Mouse (Mus musculus) CH12.LX (cell line): ENCODE results near the gene Gm9970. TPM values are rescaled to one million over a fixed set of nuclear protein-coding genes. Genes with fewer than 3 reads are reported as not detected.

Experiments used
- DNase-seq: peaks from one replicate; pipeline ENCODE4 v3.0.0-alpha.2; 2013; ENCODE audit errors: extremely low read depth
- H3K27ac ChIP-seq: 2 replicates; pipeline ENCODE4 v1.5.1; 2012; ENCODE audit warnings: low read depth, mild to moderate bottlenecking, control low read depth, moderate library complexity; ENCODE audit not compliant: insufficient read depth
- H3K27me3 ChIP-seq: replicated peaks from 2 replicates; pipeline ENCODE3; 2012; ENCODE audit warnings: inconsistent platforms
- H3K36me3 ChIP-seq, 2 experiments: replicated peaks in 1 of 2; 2 replicates each; pipeline versions ENCODE3 to v1.6.1; 2012; ENCODE audit warnings: inconsistent platforms in 1 of 2, low read length in 1 of 2, mild to moderate bottlenecking in 1 of 2, mixed read lengths in 1 of 2, moderate library complexity in 1 of 2; ENCODE audit not compliant: control insufficient read depth in 1 of 2, insufficient read depth in 1 of 2
- H3K4me1 ChIP-seq, 2 experiments: 2 replicates each; pipeline ENCODE4 v1.6.1; 2012; ENCODE audit warnings: inconsistent platforms in 1 of 2, moderate library complexity in 1 of 2; ENCODE audit not compliant: insufficient read depth in 2 of 2, control insufficient read depth in 1 of 2
- H3K4me2 ChIP-seq: 2 replicates; pipeline ENCODE4 v1.6.1; 2012; ENCODE audit warnings: low read depth, mild to moderate bottlenecking, control low read depth; ENCODE audit not compliant: poor library complexity, insufficient read depth, severe bottlenecking
- H3K4me3 ChIP-seq, 3 experiments: fragments of 150-350 bp in 1 of 3; sonication (generic) in 1 of 3; replicated peaks in 1 of 3; 2 replicates each; pipeline versions ENCODE3 to v1.5.1; 2011 to 2012; ENCODE audit warnings: low read depth in 2 of 3, low read length in 2 of 3, mild to moderate bottlenecking in 2 of 3, moderate library complexity in 2 of 3, control low read depth in 1 of 3, improper control_type of control experiment in 1 of 3, inconsistent platforms in 1 of 3, mixed read lengths in 1 of 3; ENCODE audit not compliant: poor library complexity in 1 of 3
- H3K79me2 ChIP-seq: replicated peaks from 2 replicates; pipeline ENCODE4 v1.6.1; 2012; ENCODE audit warnings: mild to moderate bottlenecking, moderate library complexity; ENCODE audit not compliant: control insufficient read depth, poor library complexity, insufficient read depth, severe bottlenecking; ENCODE audit errors: extremely low read depth
- H3K9ac ChIP-seq: 2 replicates; pipeline ENCODE4 v1.6.1; 2012; ENCODE audit warnings: low read depth, mild to moderate bottlenecking, control low read depth, moderate library complexity; ENCODE audit not compliant: insufficient read depth
- H3K9me3 ChIP-seq: replicated peaks from 2 replicates; pipeline ENCODE3; 2012; ENCODE audit warnings: low read length, inconsistent platforms, mixed read lengths
- BHLHE40 ChIP-seq: IDR thresholded peaks from 2 replicates; pipeline ENCODE4 v1.6.1; 2011; ENCODE audit warnings: mild to moderate bottlenecking, low read depth, low read length, improper control_type of control experiment
- CHD2 ChIP-seq: IDR thresholded peaks from 2 replicates; pipeline ENCODE4 v1.6.1; 2011; ENCODE audit warnings: low read length, improper control_type of control experiment
- CTCF ChIP-seq, 2 experiments: IDR thresholded peaks in 1 of 2; conservative IDR thresholded peaks in 1 of 2; 2 replicates each; pipeline ENCODE4 v1.5.1; 2011 to 2012; ENCODE audit warnings: low read depth in 2 of 2, low read length in 2 of 2, improper control_type of control experiment in 1 of 2, inconsistent platforms in 1 of 2, mild to moderate bottlenecking in 1 of 2, moderate library complexity in 1 of 2
- E2F4 ChIP-seq: IDR thresholded peaks from 2 replicates; pipeline ENCODE4 v1.6.1; 2011; ENCODE audit warnings: low read depth, low read length, improper control_type of control experiment; ENCODE audit not compliant: insufficient replicate concordance
- ELF1 ChIP-seq: IDR thresholded peaks from 2 replicates; pipeline ENCODE4 v1.6.1; 2014; ENCODE audit warnings: low read depth, mild to moderate bottlenecking, inconsistent platforms, low read length, improper control_type of control experiment
- EP300 ChIP-seq: IDR thresholded peaks from 2 replicates; pipeline ENCODE4 v1.6.1; 2011; ENCODE audit warnings: low read length, improper control_type of control experiment
- HCFC1 ChIP-seq: IDR thresholded peaks from 2 replicates; pipeline ENCODE4 v1.6.1; 2012; ENCODE audit warnings: low read depth, mild to moderate bottlenecking, inconsistent platforms, low read length, improper control_type of control experiment
- IRF4 ChIP-seq: IDR thresholded peaks from 2 replicates; pipeline ENCODE4 v1.6.1; 2014; ENCODE audit warnings: low read depth, mild to moderate bottlenecking, inconsistent platforms, low read length, improper control_type of control experiment
- JUN ChIP-seq: IDR thresholded peaks from 2 replicates; pipeline ENCODE4 v1.6.1; 2011; ENCODE audit warnings: low read depth, mild to moderate bottlenecking, low read length, improper control_type of control experiment, moderate library complexity; ENCODE audit not compliant: insufficient read depth
- MAX ChIP-seq: IDR thresholded peaks from 2 replicates; pipeline ENCODE4 v1.6.1; 2011; ENCODE audit warnings: low read length, improper control_type of control experiment
- MAZ ChIP-seq: IDR thresholded peaks from 2 replicates; pipeline ENCODE4 v1.6.1; 2012; ENCODE audit warnings: low read depth, mild to moderate bottlenecking, inconsistent platforms, low read length, improper control_type of control experiment, moderate library complexity
- MEF2A ChIP-seq: IDR thresholded peaks from 2 replicates; pipeline ENCODE4 v1.6.1; 2014; ENCODE audit warnings: low read depth, mild to moderate bottlenecking, inconsistent platforms, low read length, improper control_type of control experiment, borderline replicate concordance
- MXI1 ChIP-seq: IDR thresholded peaks from 2 replicates; pipeline ENCODE4 v1.6.1; 2011; ENCODE audit warnings: mild to moderate bottlenecking, low read depth, low read length, improper control_type of control experiment
- MYC ChIP-seq: IDR thresholded peaks from 2 replicates; pipeline ENCODE4 v1.6.1; 2011; ENCODE audit warnings: low read depth, mild to moderate bottlenecking, improper control_type of control experiment, low read length
- NELFE ChIP-seq: IDR thresholded peaks from 2 replicates; pipeline ENCODE4 v1.6.1; 2011; ENCODE audit warnings: low read depth, low read length, improper control_type of control experiment
- PAX5 ChIP-seq: IDR thresholded peaks from 2 replicates; pipeline ENCODE4 v1.6.1; 2012; ENCODE audit warnings: low read length, inconsistent platforms, mixed read lengths
- POLR2A ChIP-seq: IDR thresholded peaks from 2 replicates; pipeline ENCODE4 v1.6.1; 2011; ENCODE audit warnings: low read depth, mild to moderate bottlenecking, improper control_type of control experiment, low read length
- RAD21 ChIP-seq: IDR thresholded peaks from 2 replicates; pipeline ENCODE4 v1.6.1; 2011; ENCODE audit warnings: low read depth, mild to moderate bottlenecking, low read length, improper control_type of control experiment, moderate library complexity
- RCOR1 ChIP-seq: conservative IDR thresholded peaks from 2 replicates; pipeline ENCODE4 v1.6.1; 2012; ENCODE audit warnings: low read depth, mild to moderate bottlenecking, inconsistent platforms, low read length, improper control_type of control experiment
- SIN3A ChIP-seq: IDR thresholded peaks from 2 replicates; pipeline ENCODE4 v1.6.1; 2012; ENCODE audit warnings: low read length, improper control_type of control experiment, inconsistent platforms
- TBP ChIP-seq: conservative IDR thresholded peaks from 2 replicates; pipeline ENCODE4 v1.6.1; 2011; ENCODE audit warnings: low read depth, low read length, improper control_type of control experiment
- TCF12 ChIP-seq: IDR thresholded peaks from 2 replicates; pipeline ENCODE4 v1.6.1; 2014; ENCODE audit warnings: low read depth, mild to moderate bottlenecking, inconsistent platforms, low read length, improper control_type of control experiment
- UBTF ChIP-seq: IDR thresholded peaks from 2 replicates; pipeline ENCODE4 v1.6.1; 2012; ENCODE audit warnings: low read depth, mild to moderate bottlenecking, inconsistent platforms, low read length, improper control_type of control experiment, moderate library complexity
- USF1 ChIP-seq: IDR thresholded peaks from 2 replicates; pipeline ENCODE4 v1.6.1; 2014; ENCODE audit warnings: low read depth, mild to moderate bottlenecking, inconsistent platforms, low read length, improper control_type of control experiment
- USF2 ChIP-seq: conservative IDR thresholded peaks from 2 replicates; pipeline ENCODE4 v1.6.1; 2011; ENCODE audit warnings: low read depth, low read length, improper control_type of control experiment
- ZC3H11A ChIP-seq: IDR thresholded peaks from 2 replicates; pipeline ENCODE4 v1.6.1; 2012; ENCODE audit warnings: low read depth, mild to moderate bottlenecking, inconsistent platforms, low read length, improper control_type of control experiment
- ZMIZ1 ChIP-seq: IDR thresholded peaks from 2 replicates; pipeline ENCODE4 v1.6.1; 2012; ENCODE audit warnings: low read depth, mild to moderate bottlenecking, inconsistent platforms, low read length, improper control_type of control experiment
- ZNF384 ChIP-seq: IDR thresholded peaks from 2 replicates; pipeline ENCODE4 v1.6.1; 2012; ENCODE audit warnings: low read depth, low read length, improper control_type of control experiment, inconsistent platforms
- dilution Hi-C: fragments of 300-500 bp; cut with MboI; formaldehyde crosslinking; loops from 2 replicates; pipeline ENCODE4 v1.14.3; 2020; ENCODE audit warnings: low sequenced_read_pairs; ENCODE audit not compliant: extremely low pct_unique_long_range_greater_than_20kb, extremely low pct_ligation_motif_present
- in situ Hi-C: fragments of 300-500 bp; cut with MboI; formaldehyde crosslinking; loops from 3 replicates; pipeline ENCODE4 v1.14.3; 2019; ENCODE audit warnings: low sequenced_read_pairs, low pct_ligation_motif_present, low pct_unique_long_range_greater_than_20kb, mixed read lengths
- polyA plus RNA-seq: library from polyadenylated mRNA; unstranded; fragments of >175 nt; gene quantifications from 2 replicates; pipeline ENCODE4 v1.2.1, GENCODE M21; 2012; ENCODE audit warnings: low read depth; ENCODE audit not compliant: insufficient read length
- total RNA-seq, 2 experiments: library from RNA; depleted of rRNA; stranded (reverse); fragments of 300-350 nt in 1 of 2; fragments of >200 nt in 1 of 2; gene quantifications; 2 replicates each; pipeline ENCODE4 v1.2.3; 2012 to 2014

Gm9970 gene
- total and polyA plus RNA-seq, 3 experiments: not detected

GRCm38 (mm10) chr5:31197072-31197471 lies 44.0 kb downstream of the Gm9970 start:
- dilution Hi-C loops: no loop called here
- Histone ChIP-seq H3K27me3 (no peaks in the 10 kb centered on the region), H3K4me3 (no peak overlapping the region), H3K4me2 (no peak overlapping the region), H3K9me3 (no peaks in the 10 kb centered on the region), H3K27ac (no peak overlapping the region), H3K9ac (no peak overlapping the region), H3K4me1 (peaks cover 8 to 29% of the 10 kb centered on the region in 2 experiments), H3K79me2 (peaks cover 26% of the 10 kb centered on the region), H3K36me3 (peaks cover 56 to 65% of the 10 kb centered on the region in 2 experiments)
- no peak for TF ChIP-seq POLR2A
- no peak for TF ChIP-seq MYC
- no peak for TF ChIP-seq USF1
- no peak for TF ChIP-seq PAX5
- TF ChIP-seq NELFE: no peak
- TF ChIP-seq MXI1: no peak
- TF ChIP-seq TCF12: no peak
- TF ChIP-seq CHD2: no peak
- no peak for TF ChIP-seq ELF1
- TF ChIP-seq TBP: no peak
- TF ChIP-seq E2F4: no peak
- TF ChIP-seq ZMIZ1: no peak
- no peak for TF ChIP-seq MEF2A
- no peak for TF ChIP-seq ZC3H11A
- no peak for TF ChIP-seq USF2
- TF ChIP-seq HCFC1: no peak
- TF ChIP-seq RCOR1: no peak
- in situ Hi-C loops: no loop called here
- no peak for DNase-seq

GRCm38 (mm10) chr5:31196207-31196606 lies 44.8 kb downstream of the Gm9970 start:
- dilution Hi-C loops: no loop called here
- Histone ChIP-seq H3K27me3 (no peaks in the 10 kb centered on the region), H3K9me3 (no peaks in the 10 kb centered on the region), H3K36me3 (peaks cover 58 to 68% of the 10 kb centered on the region in 2 experiments), H3K4me3 (no peak overlapping the region), H3K4me1 (peaks cover 8 to 36% of the 10 kb centered on the region in 2 experiments), H3K27ac (no peak overlapping the region), H3K4me2 (no peak overlapping the region), H3K79me2 (peaks cover 34% of the 10 kb centered on the region), H3K9ac (no peak overlapping the region)
- in situ Hi-C loops: no loop called here
- TF ChIP-seq IRF4 (no peak), MXI1 (no peak), CTCF (conservative IDR thresholded peaks at IDR 0.05 in 1 of 2, IDR thresholded peaks at IDR 0.05 in 1 of 2; ENCODE audit: low read depth in 2 of 2, low read length in 2 of 2) (no peak), USF2 (no peak), TBP (no peak), MYC (no peak), MAX (no peak), ZNF384 (no peak), ZC3H11A (no peak), EP300 (no peak), JUN (no peak), UBTF (no peak), MAZ (no peak), ELF1 (no peak), BHLHE40 (no peak), SIN3A (no peak), TCF12 (no peak), POLR2A (no peak; the same call in 1 of the 2 replicates), RCOR1 (no peak), RAD21 (no peak)
- no peak for DNase-seq
